Mouse (Mus musculus): Measurements from ENCODE around the gene Cib3. TPM values are rescaled to one million over a fixed set of nuclear protein-coding genes. Genes with fewer than 3 reads are reported as not detected.

The Cib3 gene
- total and polyA plus RNA-seq, 3 experiments, result not detected

DNA sequence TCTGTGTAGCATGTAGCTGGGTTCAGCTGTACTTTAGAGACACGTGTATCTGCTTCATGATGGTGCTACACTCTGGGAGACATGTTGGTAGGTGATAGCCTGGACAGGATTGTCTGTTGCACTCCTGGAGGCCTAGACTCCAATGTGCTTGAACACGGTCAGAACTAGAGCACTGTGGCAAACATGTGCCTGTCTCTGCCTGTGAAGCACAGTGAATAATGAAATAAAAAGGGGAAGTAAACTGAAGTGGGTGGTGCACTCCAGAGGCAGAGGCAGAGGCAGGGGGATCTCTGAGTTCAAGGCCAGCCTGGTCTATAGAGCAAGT, 22.5 kb downstream of the Cib3 start (continued):
- TF ChIP-seq RCOR1 (conservative IDR thresholded peaks at IDR 0.05; ENCODE audit: low read depth, low read length) (no peak), POLR2AphosphoS2 (IDR thresholded peaks at IDR 0.05; ENCODE audit: low read depth, low read length) (no peak), TCF12 (IDR thresholded peaks at IDR 0.05; ENCODE audit: low read depth, low read length) (0 out of 2 replicates have a peak, but pooled peaks have one; percentile 24), ELF1 (IDR thresholded peaks at IDR 0.05; ENCODE audit: low read depth, low read length) (no peak), RAD21 (IDR thresholded peaks at IDR 0.05; ENCODE audit: low read depth, low read length) (no peak)

DNA sequence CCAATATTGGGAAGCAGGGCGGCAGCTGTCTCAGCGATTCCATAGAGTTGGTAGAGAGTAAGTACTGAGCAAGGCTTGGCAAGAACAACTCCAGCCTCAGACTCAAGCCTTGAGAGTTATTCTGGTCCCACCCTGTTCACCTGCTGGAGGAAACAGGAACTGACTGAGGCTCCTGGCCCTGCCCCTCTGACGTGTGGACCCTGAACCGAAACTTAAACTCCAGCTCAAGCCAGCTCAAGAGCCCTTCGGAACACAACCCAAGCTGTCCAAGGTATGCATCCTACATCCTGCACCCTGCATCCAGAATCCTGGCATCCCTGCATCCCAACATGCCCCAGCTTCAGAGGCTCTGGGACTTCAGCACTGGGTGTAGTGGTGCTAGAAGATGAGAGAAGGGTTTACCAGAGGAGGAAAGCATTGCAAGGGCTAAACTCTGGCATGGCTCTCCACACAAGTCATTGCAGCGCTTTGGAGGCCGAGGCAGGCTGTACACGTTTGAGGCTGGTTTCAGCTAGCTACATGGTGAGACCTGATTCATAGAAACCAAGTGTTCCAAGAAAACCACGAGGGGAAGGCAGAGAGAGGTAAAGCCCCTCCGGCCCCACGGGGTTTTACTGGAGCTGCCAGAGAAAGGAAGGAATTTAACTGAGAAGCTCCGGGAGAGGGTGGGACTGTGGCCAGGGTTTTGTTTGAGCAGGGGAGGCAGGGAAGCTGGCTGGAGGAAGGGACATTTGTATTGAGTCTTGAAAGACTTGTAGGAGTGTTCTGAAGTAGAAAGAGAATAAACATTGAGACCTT, 23.0 kb downstream of the Cib3 start, which contains the start of gene Hsh2d:
Gene Hsh2d, plus strand, starts transcription at position 222 of the 798 bp plus-strand sequence.
- in situ Hi-C loops (cut with MboI; ENCODE audit: low pct_ligation_motif_present, low pct_unique_long_range_greater_than_20kb, low sequenced_read_pairs), result no loop called here
- Histone ChIP-seq H3K36me3 (replicated peaks in 1 of 2; ENCODE audit: control insufficient read depth in 1 of 2, insufficient read depth in 1 of 2, low read length in 1 of 2) (peaks cover 16 to 34% of the 10 kb centered on the region in 2 experiments), H3K9me3 (replicated peaks; ENCODE audit: low read length) (peaks cover 5% of the 10 kb centered on the region), H3K79me2 (replicated peaks; ENCODE audit: control insufficient read depth, extremely low read depth, insufficient read depth, poor library complexity, severe bottlenecking) (no peaks in the 10 kb centered on the region; the same call in 1 of the 2 replicates), H3K27ac (ENCODE audit: insufficient read depth, low read depth) (peak within 1 kb of the TSS; percentile 68), H3K9ac (ENCODE audit: insufficient read depth, low read depth) (peak within 1 kb of the TSS; percentile 41), H3K4me2 (ENCODE audit: insufficient read depth, low read depth, poor library complexity, severe bottlenecking) (peak within 1 kb of the TSS; percentile 21), H3K4me3 (replicated peaks in 1 of 3; ENCODE audit: low read depth in 2 of 3, low read length in 2 of 3, poor library complexity in 1 of 3) (peak within 1 kb of the TSS; percentile 57 to 82 (median 79)), H3K27me3 (replicated peaks) (no peaks in the 10 kb centered on the region), H3K4me1 (ENCODE audit: control insufficient read depth in 1 of 2, insufficient read depth in 2 of 2) (peaks cover 18 to 34% of the 10 kb centered on the region in 2 experiments)
- DNase-seq (ENCODE audit: extremely low read depth), result peak; percentile 94
- TF ChIP-seq TBP (conservative IDR thresholded peaks at IDR 0.05; ENCODE audit: low read depth, low read length) (peak; percentile 82), RAD21 (IDR thresholded peaks at IDR 0.05; ENCODE audit: low read depth, low read length) (peak; percentile 19), SIN3A (IDR thresholded peaks at IDR 0.05; ENCODE audit: low read length) (peak; percentile 29; the same call in 1 of the 2 replicates), MAX (IDR thresholded peaks at IDR 0.05; ENCODE audit: low read length) (no peak), IRF4 (IDR thresholded peaks at IDR 0.05; ENCODE audit: low read depth, low read length) (peak; percentile 68; the same call in 1 of the 2 replicates), NRF1 (IDR thresholded peaks at IDR 0.05; ENCODE audit: low read depth, low read length) (no peak), NELFE (IDR thresholded peaks at IDR 0.05; ENCODE audit: low read depth, low read length) (peak; percentile 81), ZNF384 (IDR thresholded peaks at IDR 0.05; ENCODE audit: low read depth, low read length) (no peak), MYC (IDR thresholded peaks at IDR 0.05; ENCODE audit: low read depth, low read length) (0 out of 2 replicates have a peak, but pooled peaks have one; percentile 39), CHD1 (IDR thresholded peaks at IDR 0.05; ENCODE audit: low read depth, low read length) (0 out of 2 replicates have a peak, but pooled peaks have one; percentile 7), ELF1 (IDR thresholded peaks at IDR 0.05; ENCODE audit: low read depth, low read length) (peak; percentile 79), SMC3 (IDR thresholded peaks at IDR 0.05; ENCODE audit: low read depth, low read length) (peak; percentile 28; the same call in 1 of the 2 replicates), CHD2 (IDR thresholded peaks at IDR 0.05; ENCODE audit: low read length) (0 out of 2 replicates have a peak, but pooled peaks have one; percentile 21), MAZ (IDR thresholded peaks at IDR 0.05; ENCODE audit: low read depth, low read length) (no peak), CTCF (conservative IDR thresholded peaks at IDR 0.05 in 1 of 2, IDR thresholded peaks at IDR 0.05 in 1 of 2; ENCODE audit: low read depth in 2 of 2, low read length in 2 of 2) (peak; percentile 49 to 70), MEF2A (IDR thresholded peaks at IDR 0.05; ENCODE audit: borderline replicate concordance, low read depth, low read length) (peak; percentile 31), ZMIZ1 (IDR thresholded peaks at IDR 0.05; ENCODE audit: low read depth, low read length) (0 out of 2 replicates have a peak, but pooled peaks have one; percentile 54), UBTF (IDR thresholded peaks at IDR 0.05; ENCODE audit: low read depth, low read length) (no peak), POLR2A (IDR thresholded peaks at IDR 0.05; ENCODE audit: low read depth, low read length) (peak; percentile 83)
- dilution Hi-C loops (cut with MboI; ENCODE audit: extremely low pct_ligation_motif_present, extremely low pct_unique_long_range_greater_than_20kb, low sequenced_read_pairs), result no loop called here

Data from CH12.LX (cell line).